Mouse (Mus musculus) heart, adult 11 months (tissue): ENCODE measurements at regions not wholly inside any gene's neighbourhood (a gene's known extent, or its start where the extent isn't known, plus 50 kb on each side); places are given as distances from the start of the nearest gene placed in this dataset.

Source experiments
- DNase-seq: peaks from one replicate; pipeline ENCODE4 v3.0.0; 2022

GRCm38 (mm10) chr12:92509494-92509893 lies 660.5 kb upstream of the Sel1l start:
- DNase-seq = no peak

- peak; percentile 89 for DNase-seq
Measured at GRCm38 (mm10) chr12:92508796-92509489, 660.0 kb upstream of the Sel1l start.

- DNase-seq = no peak
Measured at GRCm38 (mm10) chr12:92483984-92484383, 635.0 kb upstream of the Sel1l start.

- no peak for DNase-seq
Measured at GRCm38 (mm10) chr12:92474293-92475062, 625.5 kb upstream of the Sel1l start.

GRCm38 (mm10) chr12:92451110-92451818 lies 602.3 kb upstream of the Sel1l start:
- no peak for DNase-seq

GRCm38 (mm10) chr12:92418458-92418857 lies 569.5 kb upstream of the Sel1l start:
- DNase-seq = no peak

GRCm38 (mm10) chr12:92405506-92405905 lies 556.5 kb upstream of the Sel1l start:
- no peak for DNase-seq

- no peak for DNase-seq
Measured at GRCm38 (mm10) chr12:92400987-92401386, 552.0 kb upstream of the Sel1l start.

- no peak for DNase-seq
Measured at GRCm38 (mm10) chr12:92386195-92386594, 537.2 kb upstream of the Sel1l start.

GRCm38 (mm10) chr12:92384266-92384937 lies 535.4 kb upstream of the Sel1l start:
- no peak for DNase-seq

- no peak for DNase-seq
Measured at GRCm38 (mm10) chr12:92379130-92379529, 530.2 kb upstream of the Sel1l start.

- DNase-seq = no peak
Measured at GRCm38 (mm10) chr12:92365926-92366325, 517.0 kb upstream of the Sel1l start.

- DNase-seq = no peak
Measured at GRCm38 (mm10) chr12:92353386-92354257, 504.7 kb upstream of the Sel1l start.

- no peak for DNase-seq
Measured at GRCm38 (mm10) chr12:92318241-92318640, 469.3 kb upstream of the Sel1l start.

GRCm38 (mm10) chr12:92317609-92318008 lies 468.7 kb upstream of the Sel1l start:
- no peak for DNase-seq

GRCm38 (mm10) chr12:92316285-92316684 lies 467.3 kb upstream of the Sel1l start:
- DNase-seq = no peak

- DNase-seq = no peak
Measured at GRCm38 (mm10) chr12:92315820-92316219, 466.9 kb upstream of the Sel1l start.

- no peak for DNase-seq
Measured at GRCm38 (mm10) chr12:92302951-92303591, 454.1 kb upstream of the Sel1l start.

GRCm38 (mm10) chr12:92294887-92295286 lies 445.9 kb upstream of the Sel1l start:
- no peak for DNase-seq

- DNase-seq = no peak
Measured at GRCm38 (mm10) chr12:92293341-92293720, 444.4 kb upstream of the Sel1l start.

GRCm38 (mm10) chr12:92292460-92293340 lies 443.7 kb upstream of the Sel1l start:
- DNase-seq = no peak
